Comparison of ENCODE assay signal across 9 mouse cellular contexts in the genomic region with DNA sequence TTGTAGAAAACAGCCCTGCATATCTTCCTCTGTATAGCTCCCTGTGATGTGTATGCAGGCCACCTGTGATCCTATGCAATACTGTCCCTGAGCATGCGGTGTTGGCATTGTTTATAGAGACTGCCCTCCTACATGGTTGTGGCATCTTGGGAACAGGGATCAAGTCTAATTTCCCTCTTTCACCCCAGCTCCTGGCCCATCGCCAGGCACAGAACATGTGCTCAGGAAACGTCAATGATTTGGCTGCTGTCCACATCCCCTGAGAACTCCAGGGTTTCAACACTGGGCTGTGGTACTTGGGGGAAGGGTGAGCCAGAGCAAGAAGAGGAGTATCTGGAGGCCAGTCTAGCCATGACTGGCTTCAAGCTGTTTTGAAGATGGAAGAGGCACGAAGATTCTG.
DNase-seq lines count a peak whose midpoint lies in the region; ATAC-seq and TF ChIP-seq lines count a peak whose summit lies in the region.
"Had no signal": no experiment of that assay in that cellular context is flagged by ENCODE, and none has a peak within 500 bp of the region (broad histone marks: within the 10 kb centered on the region; RNA-seq: fewer than 3 reads in every experiment).

No protein-coding gene starts in this region.

- no peak overlapping the region for H3K4me2 ChIP-seq in intestine, embryonic 14.5 days (ENCODE audit: low read length)
- no peak overlapping the region for H3K4me2 ChIP-seq in intestine, postnatal 0 days (replicated peaks; ENCODE audit: low read depth)

- WGBS in intestine, embryonic 14.5 days = 22% methylated on average over 4 of the region's 4 CpGs
- 40% methylated on average over 4 of the region's 4 CpGs for WGBS in intestine, postnatal 0 days

- H3K27me3 ChIP-seq in intestine, embryonic 14.5 days (replicated peaks; ENCODE audit: control insufficient read depth, insufficient read depth, low read length) = peaks cover 43% of the 10 kb centered on the region
- H3K27me3 ChIP-seq in intestine, postnatal 0 days (replicated peaks; ENCODE audit: control insufficient read depth, insufficient read depth, low read length) = peaks cover 36% of the 10 kb centered on the region

- no peaks in the 10 kb centered on the region for H3K36me3 ChIP-seq in intestine, embryonic 14.5 days (ENCODE audit: control insufficient read depth, insufficient read depth, low read length)
- no peaks in the 10 kb centered on the region for H3K36me3 ChIP-seq in intestine, postnatal 0 days (ENCODE audit: control insufficient read depth, insufficient read depth)
- H3K36me3 ChIP-seq: heart, embryonic 13.5 days had no signal

- TF ChIP-seq CTCF in intestine, postnatal 0 days (IDR thresholded peaks at IDR 0.05; ENCODE audit: low read depth) = no peak

- peaks cover 26% of the 10 kb centered on the region for H3K4me1 ChIP-seq in intestine, embryonic 14.5 days (replicated peaks; ENCODE audit: control insufficient read depth, insufficient read depth, low read length)
- H3K4me1 ChIP-seq in intestine, postnatal 0 days (replicated peaks; ENCODE audit: control insufficient read depth, insufficient read depth, low read length) = no peaks in the 10 kb centered on the region

- no peak overlapping the region for H3K27ac ChIP-seq in intestine, embryonic 14.5 days (ENCODE audit: low read depth)
- no peak overlapping the region for H3K27ac ChIP-seq in intestine, postnatal 0 days (ENCODE audit: low read depth, low read length)
- H3K27ac ChIP-seq: heart, embryonic 13.5 days had no signal

- no peaks in the 10 kb centered on the region for H3K9me3 ChIP-seq in intestine, embryonic 14.5 days (ENCODE audit: control insufficient read depth, low read length)
- no peaks in the 10 kb centered on the region for H3K9me3 ChIP-seq in intestine, postnatal 0 days (ENCODE audit: control insufficient read depth)

- no peak overlapping the region for H3K9ac ChIP-seq in intestine, embryonic 14.5 days (ENCODE audit: low read length)
- no peak overlapping the region for H3K9ac ChIP-seq in intestine, postnatal 0 days (ENCODE audit: low read depth, low read length)
- H3K9ac ChIP-seq: heart, embryonic 13.5 days had no signal

- ATAC-seq in intestine, embryonic 14.5 days (replicated peaks; ENCODE audit: low FRiP score, low TSS enrichment, low read depth) = peak; percentile 57
- no peak for ATAC-seq in intestine, postnatal 0 days

- DNase-seq in intestine, embryonic 14.5 days (ENCODE audit: low spot score) = peak; percentile 78
- peak; percentile 17 to 68 for DNase-seq in adrenal gland, adult 18-20 months (ENCODE audit: low spot score in 2 of 2)
- DNase-seq in heart, adult 8-10 months (ENCODE audit: low spot score) = peak; percentile 65
- peak; percentile 85 for DNase-seq in kidney, postnatal 10 days
- peak; percentile 44 for DNase-seq in ovary, postnatal 36 days (ENCODE audit: low spot score)
- no peak for DNase-seq in layer of hippocampus, adult 9-10 months (ENCODE audit: low spot score)
- no peak for DNase-seq in embryo, embryonic 11 days

- H3K4me3 ChIP-seq in intestine, embryonic 14.5 days (ENCODE audit: low read depth, low read length) = no peak overlapping the region
- H3K4me3 ChIP-seq in intestine, postnatal 0 days (ENCODE audit: low read depth, low read length) = no peak overlapping the region

Comparison
In these comparisons a context has a peak if more than half of its experiments do, and no peak if none do; other contexts are left out.
1. DNase-seq: peak in intestine, embryonic 14.5 days (single experiment), adrenal gland, adult 18-20 months (2 of 2), heart, adult 8-10 months (single experiment), kidney, postnatal 10 days (single experiment) and ovary, postnatal 36 days (single experiment); none in layer of hippocampus, adult 9-10 months (single experiment) and embryo, embryonic 11 days (single experiment).